Mouse (Mus musculus) fibroblast of lung, adult 2 months (primary cell): ENCODE measurements around the gene Hdac7.
"Not testable (repeated sequence)": the region's sequence is repeated elsewhere in the genome, so short reads cannot be mapped to it uniquely, and the experiment has no call there.

Experiments used
- DNase-seq: peaks from one replicate; pipeline ENCODE4 v3.0.0-alpha.2; 2011; ENCODE audit warnings: low read depth

Gene Hdac7

DNA sequence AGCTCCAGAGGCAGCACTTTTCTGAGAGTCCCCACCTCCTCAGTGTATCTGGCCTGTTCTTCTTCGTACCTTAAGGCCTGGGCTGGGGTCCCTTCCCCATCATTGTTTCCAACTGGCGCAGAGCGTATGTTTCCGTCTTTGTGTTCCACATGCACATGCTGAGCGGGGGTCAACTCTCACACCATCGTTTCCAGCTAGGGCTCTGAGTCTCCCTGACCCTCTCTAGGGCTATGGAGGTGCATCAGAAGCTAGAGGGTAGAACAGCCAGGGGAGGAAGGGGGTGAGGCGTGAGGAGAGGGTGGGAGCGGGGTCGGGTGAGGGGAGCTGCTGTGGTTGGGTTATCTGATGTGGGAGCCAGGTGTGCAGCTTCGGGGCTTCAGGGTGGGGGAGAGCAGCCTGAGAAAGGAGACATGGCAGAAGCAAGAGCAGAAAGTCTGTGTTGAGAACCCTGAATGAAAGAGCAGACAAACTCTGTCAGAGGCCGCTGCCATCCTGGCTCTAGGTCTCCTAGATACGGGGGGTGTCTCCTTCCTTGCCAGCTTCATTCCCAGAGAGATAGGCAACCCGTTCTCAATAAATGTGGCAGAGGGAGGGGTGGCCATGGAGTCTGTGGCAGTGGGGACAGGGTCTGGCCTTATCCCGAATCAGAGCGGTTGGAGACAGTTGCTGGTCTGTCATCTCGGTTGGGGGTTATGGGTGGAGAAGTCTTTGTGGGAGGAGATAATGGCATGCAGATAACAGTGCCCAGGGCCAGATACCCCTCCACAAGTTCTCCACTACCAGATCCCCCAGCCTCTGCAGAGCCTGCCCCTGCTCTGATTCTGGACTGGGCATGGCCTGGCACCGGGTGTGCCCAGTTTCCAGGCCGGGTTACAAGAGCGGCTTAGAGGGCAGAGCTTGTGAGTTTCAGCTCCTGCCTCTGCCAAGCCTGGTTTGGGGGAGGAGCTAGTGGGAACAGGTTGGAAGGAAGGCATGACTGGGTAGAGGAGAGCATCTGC, at the start of gene Hdac7:
Hdac7 (minus strand) TSS at position 466 of the 998 bp plus-strand sequence.
- DNase-seq = no peak

DNA sequence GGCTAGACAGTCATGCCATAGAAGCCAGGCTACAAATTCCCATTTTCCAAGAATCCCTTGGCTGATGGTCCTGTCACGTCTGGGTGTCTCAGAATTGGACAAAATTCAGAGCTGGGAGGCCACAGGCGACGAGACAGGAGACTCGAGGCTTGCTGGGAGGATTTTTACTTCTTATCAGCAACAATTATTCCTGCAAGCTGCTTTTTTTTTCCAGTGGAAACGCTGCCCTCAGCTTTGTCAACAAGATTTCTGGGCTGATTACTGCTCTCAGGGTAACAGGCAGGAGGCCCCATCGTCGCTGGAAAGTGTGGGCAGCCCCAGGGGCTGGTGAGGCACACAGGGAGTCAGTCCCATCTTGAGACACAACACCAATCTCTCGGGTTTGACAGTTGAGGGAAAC, 48.2 kb upstream of the Hdac7 start:
- no peak for DNase-seq

GRCm38 (mm10) chr15:97890450-97890849, 46.1 kb upstream of the Hdac7 start:
- no peak for DNase-seq

DNA sequence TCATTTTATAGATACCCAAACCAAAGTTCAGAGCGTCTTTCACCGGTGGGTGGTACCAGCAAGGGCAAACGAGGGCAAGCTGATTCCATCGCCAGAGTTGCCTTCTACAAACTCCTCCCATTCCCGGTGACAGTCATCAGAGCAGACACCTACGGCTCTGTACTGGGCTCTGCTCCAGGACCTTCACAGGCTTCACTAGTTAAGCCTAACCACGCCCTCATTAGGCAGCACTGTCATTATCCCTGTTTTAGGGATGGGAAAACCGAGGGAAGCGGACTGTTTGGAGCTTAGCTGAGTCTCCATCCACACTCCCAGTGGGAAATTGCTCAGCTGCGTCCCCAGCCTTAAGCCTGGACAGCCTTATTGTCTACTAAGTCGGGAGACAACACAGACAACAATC, 45.7 kb upstream of the Hdac7 start:
- no peak for DNase-seq

- DNase-seq = no peak
These were observed 43.3 kb upstream of the Hdac7 start for GRCm38 (mm10) chr15:97887541-97888016.

- DNase-seq = no peak
These were observed 37.1 kb upstream of the Hdac7 start for GRCm38 (mm10) chr15:97881423-97881822.

- no peak for DNase-seq
These were observed 36.1 kb upstream of the Hdac7 start for GRCm38 (mm10) chr15:97880441-97880840.

GRCm38 (mm10) chr15:97878696-97879328, 34.5 kb upstream of the Hdac7 start:
- DNase-seq = no peak

- no peak for DNase-seq
These were observed 31.5 kb upstream of the Hdac7 start for GRCm38 (mm10) chr15:97875784-97876183.

- DNase-seq = no peak
These were observed 29.4 kb upstream of the Hdac7 start for GRCm38 (mm10) chr15:97873717-97874116.

DNA sequence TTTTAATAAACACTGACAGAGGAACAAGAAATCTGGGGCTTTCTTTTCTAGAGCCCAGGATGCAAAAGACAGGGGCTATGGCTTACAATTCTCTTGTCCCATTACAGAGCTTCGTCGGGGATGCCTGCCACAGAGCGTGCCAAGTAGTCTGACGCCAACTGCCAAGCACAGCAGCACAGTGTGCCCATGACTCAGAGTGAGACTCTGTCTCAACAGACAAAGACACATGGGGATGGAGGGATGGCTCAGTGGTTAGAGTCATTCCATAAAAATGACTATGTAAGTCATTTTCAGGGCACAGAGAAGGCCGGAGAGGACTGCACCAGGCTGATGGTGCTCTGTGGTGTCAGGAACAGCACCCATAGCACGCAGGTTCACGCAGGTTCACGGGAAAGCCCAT, 27.9 kb upstream of the Hdac7 start:
- DNase-seq = peak; percentile 20

GRCm38 (mm10) chr15:97871055-97872030, 27.0 kb upstream of the Hdac7 start:
- DNase-seq = peak; percentile 36

- not testable (repeated sequence) for DNase-seq
These were observed 25.8 kb upstream of the Hdac7 start for GRCm38 (mm10) chr15:97870116-97870515.

DNA sequence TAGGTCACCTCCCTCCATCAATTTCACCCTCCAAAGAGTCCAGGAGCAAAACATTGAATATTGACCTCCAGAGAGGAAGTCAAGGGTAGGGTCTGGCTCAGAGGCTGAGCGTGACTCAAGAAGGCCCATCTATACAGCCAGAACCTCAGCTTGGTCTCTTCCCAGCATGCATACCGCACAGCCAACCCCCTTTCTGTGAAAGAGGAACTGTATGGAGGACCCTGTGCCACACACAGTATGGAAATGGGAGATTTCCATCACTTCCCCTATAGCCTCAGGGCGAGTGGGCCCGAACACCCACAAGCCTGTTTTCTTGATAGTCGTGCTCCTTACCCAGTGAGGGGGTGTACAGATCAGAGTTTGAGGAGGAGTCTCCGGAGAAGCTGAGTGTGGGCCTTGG, 24.7 kb upstream of the Hdac7 start:
- DNase-seq = no peak

DNA sequence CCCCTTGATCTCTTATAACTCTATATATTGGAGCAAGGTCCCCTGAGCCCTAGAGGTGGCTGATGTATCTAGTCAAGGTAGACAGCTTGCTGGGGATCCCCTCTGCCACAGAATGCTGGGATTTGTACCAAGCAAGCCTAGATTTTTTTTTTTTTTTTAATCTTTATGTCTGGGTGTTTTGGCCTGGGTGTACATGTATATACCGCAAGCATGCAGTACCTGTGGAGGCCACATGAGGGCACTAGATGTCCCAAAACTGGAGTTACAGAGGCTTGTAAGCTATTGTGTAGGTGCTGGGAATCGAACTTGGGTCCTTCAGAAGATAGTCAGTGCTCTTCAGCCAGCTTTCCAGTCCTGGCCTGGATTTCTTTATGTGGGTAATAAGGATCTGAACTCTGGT, 21.7 kb upstream of the Hdac7 start:
- no peak for DNase-seq

DNA sequence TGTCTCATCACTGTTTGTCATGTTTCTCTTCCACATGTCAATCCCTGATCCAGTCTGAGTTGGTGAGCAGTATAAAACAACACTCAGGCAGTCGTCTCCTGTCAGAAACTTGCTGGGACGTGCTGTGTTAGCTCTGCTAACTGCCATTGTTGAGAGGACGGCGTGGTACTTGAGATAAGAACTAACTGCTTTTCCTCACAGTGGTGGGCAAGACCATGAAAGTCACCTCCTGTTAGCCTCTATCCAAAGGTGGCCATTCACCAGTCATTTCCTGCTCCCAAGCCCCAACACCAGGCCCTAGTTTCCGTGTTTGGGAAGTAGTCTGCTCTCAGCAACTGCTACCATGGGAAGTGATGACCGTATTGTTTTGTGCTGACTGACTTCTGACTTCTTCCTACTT, 20.9 kb upstream of the Hdac7 start:
- DNase-seq = no peak

DNA sequence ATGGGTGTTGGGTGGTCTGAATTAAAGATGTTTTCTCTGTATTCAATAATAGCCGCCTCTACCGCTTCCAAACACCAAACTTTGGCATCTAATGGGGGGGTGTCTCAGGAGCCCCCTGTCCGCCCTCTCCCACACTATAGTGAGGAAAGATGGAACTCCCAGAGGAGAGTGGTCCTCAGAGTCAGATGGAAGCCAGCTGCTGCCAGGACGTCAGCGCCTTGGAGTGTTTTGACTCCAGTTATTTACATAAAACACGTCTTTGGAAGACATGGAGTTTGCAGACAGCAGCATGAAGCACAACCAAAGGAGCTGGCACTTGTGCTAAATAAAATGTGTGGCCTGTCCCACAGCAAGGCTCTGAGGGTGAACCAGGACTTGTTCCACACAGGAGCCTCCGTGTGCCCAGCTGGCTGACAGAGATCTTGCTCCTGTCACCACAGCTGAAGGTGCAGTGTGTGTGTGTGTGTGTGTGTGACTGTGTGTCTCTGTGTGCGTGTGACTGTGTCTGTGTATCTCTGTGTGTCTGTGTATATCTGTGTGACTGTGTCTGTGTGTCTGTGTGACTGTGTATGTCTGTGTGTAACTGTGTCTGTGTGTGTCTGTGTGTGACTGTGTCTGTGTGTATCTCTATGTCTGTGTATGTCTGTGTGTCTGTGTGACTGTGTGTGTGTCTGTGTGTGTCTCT, 20.2 kb upstream of the Hdac7 start:
- no peak for DNase-seq

DNA sequence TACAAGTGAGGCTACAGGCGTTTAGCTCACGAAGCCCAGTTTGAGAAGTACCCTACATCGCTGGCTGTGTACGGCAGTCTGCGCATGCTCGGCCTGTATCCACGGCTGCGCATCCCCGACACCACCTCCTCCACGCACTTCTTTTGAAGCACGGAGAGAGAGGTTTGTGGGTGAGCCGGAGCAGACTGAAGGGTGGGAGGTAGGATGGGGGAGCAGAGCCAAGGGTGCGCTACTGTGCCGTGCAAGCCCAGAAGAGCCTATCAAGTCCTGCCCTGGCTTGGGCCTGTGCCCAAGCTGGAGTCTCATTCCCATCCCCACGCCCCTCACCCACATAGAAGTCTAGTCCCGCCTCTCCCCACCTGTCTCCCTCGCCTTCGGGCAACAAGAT, 19.2 kb upstream of the Hdac7 start:
- DNase-seq = no peak

DNA sequence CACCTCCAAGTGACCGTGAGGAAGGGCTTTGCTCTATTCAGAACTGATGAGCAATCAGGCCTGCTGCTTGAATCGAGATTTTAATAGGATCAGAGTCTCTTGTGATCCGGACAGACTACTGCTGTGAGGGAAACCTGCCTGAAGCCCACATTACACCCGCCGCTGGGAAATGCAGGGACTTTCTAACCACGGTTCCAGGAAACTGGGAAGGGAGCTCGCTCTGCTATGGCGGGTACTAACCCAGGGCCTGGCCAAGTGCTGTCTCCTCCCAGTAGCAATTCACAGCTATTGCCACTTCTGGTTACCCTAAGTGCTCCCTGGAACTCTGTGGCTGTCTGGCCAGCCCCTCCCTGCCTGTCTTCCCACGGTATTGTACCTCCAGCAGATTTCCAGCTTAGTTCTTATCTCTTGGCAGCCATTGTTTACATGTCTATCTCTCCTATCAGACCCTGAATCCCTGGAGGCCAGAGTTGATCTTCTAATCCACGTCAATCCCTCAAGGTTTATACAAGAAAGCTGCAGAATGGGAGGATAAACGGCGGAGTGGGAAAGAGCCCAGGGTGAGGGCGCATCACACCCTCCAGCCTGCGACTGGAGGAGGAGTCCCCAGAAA, 18.7 kb upstream of the Hdac7 start:
- DNase-seq = no peak

DNA sequence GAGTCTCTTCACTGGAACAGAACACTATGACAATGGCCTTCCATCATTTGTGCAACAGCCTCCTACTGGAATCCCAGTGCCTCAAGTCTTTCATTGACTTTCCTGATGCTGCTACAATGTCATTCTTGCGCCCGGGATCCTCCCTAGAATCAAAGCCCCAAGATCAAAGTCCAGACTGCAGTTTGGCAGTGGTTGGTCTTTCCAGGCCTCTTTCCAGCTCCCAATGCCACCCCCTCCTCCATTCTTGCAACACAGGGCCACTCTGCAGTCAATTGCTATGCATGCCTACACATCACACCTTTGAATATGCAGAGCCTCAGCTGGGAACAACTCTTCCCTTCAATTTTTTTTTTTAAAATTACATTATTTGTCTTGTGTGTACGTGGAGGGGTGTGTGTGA, 16.1 kb upstream of the Hdac7 start:
- DNase-seq = no peak

DNA sequence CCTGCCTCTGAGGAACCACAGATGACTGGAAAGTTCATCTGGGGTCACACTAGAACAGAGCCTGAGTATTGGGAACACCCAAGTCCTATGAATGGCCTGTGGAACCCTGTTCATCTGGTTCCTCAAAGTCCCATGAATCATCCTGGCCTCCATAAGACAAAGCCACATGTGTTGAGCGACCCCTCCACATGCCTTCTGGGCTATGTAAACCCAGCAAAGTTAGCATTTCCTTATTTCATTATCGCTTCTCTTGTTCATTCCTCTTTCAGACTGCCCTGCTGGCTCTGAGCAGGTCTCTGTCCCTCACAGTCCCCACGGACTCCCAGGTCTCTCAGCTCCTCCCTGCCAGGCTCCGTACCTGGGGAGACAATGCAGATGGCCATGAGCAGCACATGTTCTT, 14.1 kb upstream of the Hdac7 start:
- no peak for DNase-seq
